Mouse (Mus musculus) liver, adult 2 months (tissue): ENCODE data around the gene Srcin1. TPM values are rescaled to one million over a fixed set of nuclear protein-coding genes. Genes with fewer than 3 reads are reported as not detected.
A peak's percentile ranks its signal among the peaks of the same experiment; 100 is the strongest.

Experiments
- DNase-seq: peaks from one replicate; pipeline ENCODE4 v3.0.0-alpha.2; 2011; ENCODE audit warnings: low read depth, low spot score; ENCODE audit errors: extremely low read depth
- H3K27ac ChIP-seq: fragments of 200-500 bp; replicated peaks from 2 replicates; pipeline ENCODE4 v1.5.1; 2012; ENCODE audit warnings: low read depth, mild to moderate bottlenecking, control low read depth, inconsistent platforms, low read length; ENCODE audit not compliant: insufficient read depth
- H3K27me3 ChIP-seq: fragments of 200-500 bp; 2 replicates; pipeline ENCODE4 v1.6.1; 2012; ENCODE audit warnings: mild to moderate bottlenecking, moderate library complexity, low read length, inconsistent platforms; ENCODE audit not compliant: control insufficient read depth, insufficient read depth
- H3K36me3 ChIP-seq: fragments of 200-500 bp; 2 replicates; pipeline ENCODE4 v1.6.1; 2012; ENCODE audit warnings: low read length, inconsistent platforms; ENCODE audit not compliant: control insufficient read depth, insufficient read depth
- H3K4me1 ChIP-seq: fragments of 200-500 bp; 2 replicates; pipeline ENCODE4 v1.6.1; 2011; ENCODE audit warnings: low read length; ENCODE audit not compliant: control insufficient read depth, insufficient read depth
- H3K4me3 ChIP-seq: fragments of 200-500 bp; 2 replicates; pipeline ENCODE4 v1.5.1; 2011; ENCODE audit warnings: low read depth, mild to moderate bottlenecking, control low read depth, low read length, moderate library complexity; ENCODE audit not compliant: insufficient read depth
- H3K79me2 ChIP-seq: fragments of 200-500 bp; 2 replicates; pipeline ENCODE4 v1.6.1; 2012; ENCODE audit warnings: inconsistent platforms, mild to moderate bottlenecking, low read length, moderate library complexity; ENCODE audit not compliant: control insufficient read depth, insufficient read depth
- H3K9ac ChIP-seq: fragments of 200-500 bp; 2 replicates; pipeline ENCODE4 v1.6.1; 2012; ENCODE audit warnings: low read depth, mild to moderate bottlenecking, control low read depth, inconsistent platforms, low read length
- CTCF ChIP-seq: fragments of 200-500 bp; IDR thresholded peaks from 2 replicates; pipeline ENCODE4 v1.5.1; 2011; ENCODE audit warnings: low read depth, low read length, control low read depth
- POLR2A ChIP-seq: fragments of 200-500 bp; IDR thresholded peaks from 2 replicates; pipeline ENCODE4 v1.6.1; 2011; ENCODE audit warnings: low read length, control low read depth; ENCODE audit not compliant: insufficient read depth; ENCODE audit errors: extremely low read depth
- WGBS: fragments of 180-500 bp; shearing (Covaris S2); methylation state at CpG from one replicate; pipeline ENCODE4 v1.1.7; 2018; 5-methylcytosine and 5-hydroxymethylcytosine counted together
- polyA plus RNA-seq: library from polyadenylated mRNA; depleted of rRNA; stranded (reverse); fragments of >200 nt; gene quantifications from 2 replicates; pipeline ENCODE4 v1.2.3, GENCODE M21; 2012; rRNA removed
- total RNA-seq: library from RNA; depleted of rRNA; stranded (reverse); fragments of >200 nt; gene quantifications from 2 replicates; pipeline ENCODE4 v1.2.3, GENCODE M21; 2014; rRNA removed

The Srcin1 gene
- total RNA-seq (under 0.01 and 0.20 TPM in 2 replicates), polyA plus RNA-seq (0.06 and 0.12 TPM in 2 replicates)

DNA sequence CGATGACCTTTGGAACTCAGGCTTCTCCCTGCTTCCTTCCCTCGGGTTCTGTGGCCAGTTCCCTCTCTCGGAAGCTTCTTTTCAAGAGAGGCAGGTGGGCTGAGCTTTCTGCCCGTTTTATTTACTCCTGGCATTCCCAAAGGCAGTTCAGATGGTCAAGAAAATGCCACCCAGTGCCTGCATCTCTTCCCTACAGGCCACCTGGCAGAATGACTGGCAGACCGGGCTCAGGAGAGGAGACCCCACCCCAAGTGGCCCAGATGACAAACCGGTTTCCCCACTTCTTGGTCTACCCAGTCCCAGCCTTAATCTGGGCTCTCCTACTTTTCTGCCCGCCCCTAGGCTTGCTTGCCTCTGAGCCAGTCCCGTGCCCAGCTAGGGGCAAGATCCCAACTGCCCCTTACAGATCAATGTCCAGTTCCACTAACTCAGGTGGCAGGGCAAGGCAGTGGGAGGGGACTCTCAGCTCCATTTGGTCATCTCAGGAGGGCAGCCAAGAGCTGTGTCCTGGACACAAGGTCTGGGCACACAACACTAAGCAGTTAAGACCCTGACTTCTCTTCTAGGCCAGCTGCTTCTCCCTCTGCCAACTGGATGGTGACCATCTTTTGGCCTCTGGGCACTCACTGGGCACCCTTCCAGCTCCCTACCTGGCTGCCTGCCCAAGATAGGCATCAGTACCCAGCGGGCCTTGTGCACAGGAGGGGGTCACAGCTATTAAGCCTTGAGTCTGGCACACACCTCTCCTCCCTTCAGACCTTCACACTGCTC, at the start of gene Srcin1:
Srcin1 (minus strand) TSS at position 51 of the 771 bp plus-strand sequence.
- peak; percentile 44 for DNase-seq

GRCm38 (mm10) chr11:97625551-97625950, 49.6 kb upstream of the Srcin1 start:
- no peak overlapping the region for H3K9ac ChIP-seq
- H3K79me2 ChIP-seq, result no peaks in the 10 kb centered on the region
- no peaks in the 10 kb centered on the region for H3K36me3 ChIP-seq
- no peaks in the 10 kb centered on the region; the same call in 1 of the 2 replicates for H3K4me1 ChIP-seq
- no peak overlapping the region for H3K27ac ChIP-seq
- TF ChIP-seq CTCF (no peak), POLR2A (no peak)
- peaks cover 14% of the 10 kb centered on the region for H3K27me3 ChIP-seq
- H3K4me3 ChIP-seq, result no peak overlapping the region
- DNase-seq, result no peak
- WGBS, result 80% methylated on average over 5 of the region's 5 CpGs

More for the DNA sequence above, at the start of gene Srcin1:
- Histone ChIP-seq H3K4me3 (peak within 1 kb of the TSS; percentile 57), H3K79me2 (no peaks in the 10 kb centered on the region), H3K4me1 (no peaks in the 10 kb centered on the region), H3K27me3 (peaks cover 7% of the 10 kb centered on the region), H3K27ac (no peak within 1 kb of the TSS), H3K36me3 (no peaks in the 10 kb centered on the region), H3K9ac (peak within 1 kb of the TSS; percentile 47)
- no peak for TF ChIP-seq CTCF
- TF ChIP-seq POLR2A, result no peak
- whole genome bisulfite sequencing, result 30% methylated on average over 9 of the region's 9 CpGs

GRCm38 (mm10) chr11:97623166-97623565, 47.2 kb upstream of the Srcin1 start:
- TF ChIP-seq CTCF (no peak), POLR2A (no peak)
- peaks cover 2% of the 10 kb centered on the region; the same call in 1 of the 2 replicates for H3K4me1 ChIP-seq
- no peak for DNase-seq
- peaks cover under 1% of the 10 kb centered on the region for H3K27me3 ChIP-seq
- no peak overlapping the region for H3K4me3 ChIP-seq
- 58% methylated on average over 9 of the region's 9 CpGs for WGBS
- H3K27ac ChIP-seq, result no peak overlapping the region
- no peaks in the 10 kb centered on the region for H3K36me3 ChIP-seq
- H3K79me2 ChIP-seq, result no peaks in the 10 kb centered on the region
- no peak overlapping the region for H3K9ac ChIP-seq

- H3K4me1 ChIP-seq, result peaks cover 3% of the 10 kb centered on the region; the same call in 1 of the 2 replicates
- TF ChIP-seq CTCF, result peak; percentile 81
- no peak for TF ChIP-seq POLR2A
- no peaks in the 10 kb centered on the region for H3K79me2 ChIP-seq
- peak; percentile 53 for DNase-seq
- no peak overlapping the region for H3K4me3 ChIP-seq
- H3K27ac ChIP-seq, result no peak overlapping the region
- H3K27me3 ChIP-seq, result no peaks in the 10 kb centered on the region; the same call in 1 of the 2 replicates
- no peak overlapping the region for H3K9ac ChIP-seq
- H3K36me3 ChIP-seq, result no peaks in the 10 kb centered on the region
- 3% methylated on average over 6 of the region's 6 CpGs for WGBS
These were observed 46.5 kb upstream of the Srcin1 start for GRCm38 (mm10) chr11:97622440-97622839.

DNA sequence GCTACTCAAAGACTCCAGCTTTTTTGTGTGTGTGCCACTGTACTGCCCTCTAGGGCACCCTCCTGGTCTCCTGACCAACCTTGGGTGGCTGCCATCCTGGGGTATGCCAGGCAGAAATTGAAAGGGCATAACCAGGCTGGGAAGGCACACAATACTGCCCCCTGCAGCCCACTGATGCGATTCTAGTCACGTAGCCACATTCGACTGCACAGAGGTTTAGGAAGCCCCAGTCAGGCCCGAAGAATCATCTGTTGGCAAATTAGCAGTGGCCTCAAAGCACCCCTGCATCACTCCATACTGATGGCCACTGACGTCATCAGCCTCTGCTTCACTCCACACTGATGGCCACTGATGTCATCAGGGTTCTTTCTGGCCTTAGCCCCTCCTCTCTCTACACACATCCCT, 43.4 kb upstream of the Srcin1 start:
- no peak overlapping the region for H3K27ac ChIP-seq
- no peaks in the 10 kb centered on the region for H3K36me3 ChIP-seq
- no peaks in the 10 kb centered on the region for H3K79me2 ChIP-seq
- H3K9ac ChIP-seq, result no peak overlapping the region
- peaks cover 3% of the 10 kb centered on the region; the same call in 1 of the 2 replicates for H3K4me1 ChIP-seq
- H3K27me3 ChIP-seq, result no peaks in the 10 kb centered on the region
- TF ChIP-seq POLR2A, result no peak
- TF ChIP-seq CTCF, result peak; percentile 79
- 59% methylated on average over 5 of the region's 5 CpGs for WGBS
- DNase-seq, result peak; percentile 80
- H3K4me3 ChIP-seq, result no peak overlapping the region

GRCm38 (mm10) chr11:97618368-97618767, 42.4 kb upstream of the Srcin1 start:
- H3K9ac ChIP-seq, result no peak overlapping the region
- H3K36me3 ChIP-seq, result no peaks in the 10 kb centered on the region
- 43% methylated on average over 11 of the region's 11 CpGs for WGBS
- TF ChIP-seq POLR2A, result no peak
- TF ChIP-seq CTCF, result no peak
- no peak overlapping the region for H3K4me3 ChIP-seq
- H3K27ac ChIP-seq, result no peak overlapping the region
- peaks cover 3% of the 10 kb centered on the region; the same call in 1 of the 2 replicates for H3K4me1 ChIP-seq
- peak; percentile 49 for DNase-seq
- no peaks in the 10 kb centered on the region for H3K27me3 ChIP-seq
- H3K79me2 ChIP-seq, result no peaks in the 10 kb centered on the region
